Mouse (Mus musculus): ENCODE data around the gene Ddc. TPM values are rescaled to one million over a fixed set of nuclear protein-coding genes. Genes with fewer than 3 reads are reported as not detected.

The Ddc gene
- total and polyA plus RNA-seq, 3 experiments: 0.13 to 3.0 TPM; not detected in 1

DNA sequence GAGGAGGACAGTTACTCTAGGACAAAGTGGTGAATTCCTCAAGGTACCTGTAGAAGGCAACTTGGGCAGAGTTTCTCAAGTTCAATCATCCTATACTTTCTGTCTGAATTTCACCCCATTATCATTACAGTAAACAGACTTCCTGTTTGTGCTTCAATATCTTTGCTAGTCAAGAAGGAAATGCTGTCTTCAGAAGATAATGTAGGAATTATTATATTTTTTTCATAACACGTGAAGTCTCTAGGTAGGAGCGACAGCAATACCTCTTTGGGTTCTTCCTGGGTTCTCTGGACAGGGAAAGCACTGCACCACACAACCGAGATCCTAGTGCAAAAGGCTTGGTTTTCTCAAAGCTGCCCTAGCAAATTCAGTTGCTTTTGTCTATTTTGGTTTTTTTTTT, 21.6 kb downstream of the Ddc start:
- no peaks in the 10 kb centered on the region for H3K36me3 ChIP-seq (replicated peaks)
- no peak for TF ChIP-seq TAL1 (conservative IDR thresholded peaks at IDR 0.05; ENCODE audit: low read depth, low read length)
- no peak for TF ChIP-seq GATA2 (IDR thresholded peaks at IDR 0.05; ENCODE audit: borderline replicate concordance, low read depth, low read length)
- TF ChIP-seq GATA1 (IDR thresholded peaks at IDR 0.05; ENCODE audit: borderline replicate concordance, low read length): no peak
- no peak for TF ChIP-seq CTCF (IDR thresholded peaks at IDR 0.05; ENCODE audit: low read depth, low read length)
- TF ChIP-seq POLR2AphosphoS5 (IDR thresholded peaks at IDR 0.05; ENCODE audit: insufficient replicate concordance, low read depth, low read length): no peak
- DNase-seq (ENCODE audit: low spot score) (no peak), ATAC-seq (ENCODE audit: extremely low read depth, insufficient number of reproducible peaks, low FRiP score, poor library complexity, severe bottlenecking) (peak; percentile 8; the same call in 1 of the 2 replicates)
- no peaks in the 10 kb centered on the region for H3K9me3 ChIP-seq (replicated peaks)
- no peak overlapping the region for H3K4me3 ChIP-seq (ENCODE audit: low read depth, low read length)
- peaks cover 69% of the 10 kb centered on the region for H3K27me3 ChIP-seq (ENCODE audit: insufficient read depth, low read length)
- H3K4me1 ChIP-seq (ENCODE audit: insufficient read depth, low read depth, low read length): peaks cover 54% of the 10 kb centered on the region

DNA sequence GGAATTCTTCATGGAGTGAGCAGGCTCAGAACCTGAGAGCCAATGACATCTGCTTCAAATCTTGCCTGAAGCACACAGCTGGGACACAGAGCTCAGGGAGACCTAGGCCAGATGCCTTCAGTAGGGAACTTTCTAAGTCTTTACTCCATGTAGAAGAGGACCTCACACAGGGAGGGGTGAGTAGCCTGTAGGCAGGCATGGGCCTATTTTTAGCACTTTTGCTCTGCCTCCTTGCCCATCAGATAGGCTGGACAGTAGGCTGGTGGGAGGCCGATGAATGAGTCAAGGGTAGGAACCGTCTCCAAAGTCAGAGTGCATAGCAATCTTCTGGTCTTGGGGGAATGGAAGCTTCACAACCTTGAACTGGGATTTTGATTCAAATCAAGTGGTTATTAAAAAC, 22.7 kb downstream of the Ddc start:
- ATAC-seq (ENCODE audit: extremely low read depth, insufficient number of reproducible peaks, low FRiP score, poor library complexity, severe bottlenecking): no peak
- Histone ChIP-seq H3K36me3 (replicated peaks) (no peaks in the 10 kb centered on the region), H3K9me3 (replicated peaks) (no peaks in the 10 kb centered on the region), H3K27me3 (ENCODE audit: insufficient read depth, low read length) (peaks cover 68% of the 10 kb centered on the region), H3K4me1 (ENCODE audit: insufficient read depth, low read depth, low read length) (peaks cover 43% of the 10 kb centered on the region), H3K4me3 (ENCODE audit: low read depth, low read length) (no peak overlapping the region)
- TF ChIP-seq TAL1 (conservative IDR thresholded peaks at IDR 0.05; ENCODE audit: low read depth, low read length) (no peak), CTCF (IDR thresholded peaks at IDR 0.05; ENCODE audit: low read depth, low read length) (no peak), GATA2 (IDR thresholded peaks at IDR 0.05; ENCODE audit: borderline replicate concordance, low read depth, low read length) (no peak), GATA1 (IDR thresholded peaks at IDR 0.05; ENCODE audit: borderline replicate concordance, low read length) (no peak)
- no peak for DNase-seq (ENCODE audit: low spot score)

DNA sequence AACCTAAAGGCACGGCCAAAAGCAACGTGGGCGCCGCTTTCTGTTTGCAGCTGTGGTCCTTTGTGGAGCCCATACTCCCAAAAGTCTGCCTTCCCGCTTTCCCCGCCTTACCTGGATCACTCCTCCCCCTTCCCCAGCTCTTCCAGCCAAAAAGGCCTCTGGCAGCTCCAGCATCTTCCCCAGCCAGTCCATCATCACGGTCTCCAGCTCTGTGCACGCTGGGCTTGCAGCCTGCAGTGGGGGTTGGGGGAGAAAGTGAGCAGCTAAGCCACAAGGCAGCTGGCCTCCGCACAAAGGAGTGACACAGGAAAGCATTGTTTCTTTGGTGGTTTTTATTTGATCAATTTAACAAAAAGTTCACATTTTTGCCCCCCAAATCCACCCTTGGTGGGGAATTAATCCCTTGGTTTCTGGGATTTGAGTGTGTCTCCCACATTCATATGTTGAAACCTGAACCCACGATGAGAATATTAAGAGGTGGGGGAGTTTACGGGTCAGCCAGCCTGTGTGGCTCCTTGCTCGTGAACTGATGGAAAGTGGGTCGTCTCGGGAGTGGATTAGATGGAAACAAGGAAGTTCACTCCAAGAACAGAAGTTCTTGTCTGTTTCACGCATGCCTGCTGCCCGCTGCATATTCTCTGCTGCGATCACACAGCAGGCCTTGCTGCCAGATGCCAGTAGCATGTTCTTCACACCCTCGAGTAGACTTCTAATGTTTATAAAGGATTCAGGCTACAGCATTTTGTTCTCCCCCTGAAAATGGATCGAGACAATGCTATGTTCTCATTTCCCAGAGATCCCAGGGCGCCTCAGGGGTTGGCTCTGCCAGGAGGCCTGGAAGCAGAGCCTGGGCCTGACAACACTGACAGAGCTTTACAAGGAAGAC, 24.7 kb downstream of the Ddc start:
- H3K9me3 ChIP-seq (replicated peaks): no peaks in the 10 kb centered on the region
- no peaks in the 10 kb centered on the region for H3K36me3 ChIP-seq (replicated peaks)
- ATAC-seq (ENCODE audit: extremely low read depth, insufficient number of reproducible peaks, low FRiP score, poor library complexity, severe bottlenecking): no peak
- H3K27me3 ChIP-seq (ENCODE audit: insufficient read depth, low read length): peaks cover 60% of the 10 kb centered on the region
- no peak for DNase-seq (ENCODE audit: low spot score)
- no peak overlapping the region for H3K4me3 ChIP-seq (ENCODE audit: low read depth, low read length)
- peaks cover 28% of the 10 kb centered on the region for H3K4me1 ChIP-seq (ENCODE audit: insufficient read depth, low read depth, low read length)
- TF ChIP-seq CTCF (IDR thresholded peaks at IDR 0.05; ENCODE audit: low read depth, low read length) (no peak), TAL1 (conservative IDR thresholded peaks at IDR 0.05; ENCODE audit: low read depth, low read length) (no peak), POLR2AphosphoS5 (IDR thresholded peaks at IDR 0.05; ENCODE audit: insufficient replicate concordance, low read depth, low read length) (no peak), GATA1 (IDR thresholded peaks at IDR 0.05; ENCODE audit: borderline replicate concordance, low read length) (no peak), GATA2 (IDR thresholded peaks at IDR 0.05; ENCODE audit: borderline replicate concordance, low read depth, low read length) (no peak)

DNA sequence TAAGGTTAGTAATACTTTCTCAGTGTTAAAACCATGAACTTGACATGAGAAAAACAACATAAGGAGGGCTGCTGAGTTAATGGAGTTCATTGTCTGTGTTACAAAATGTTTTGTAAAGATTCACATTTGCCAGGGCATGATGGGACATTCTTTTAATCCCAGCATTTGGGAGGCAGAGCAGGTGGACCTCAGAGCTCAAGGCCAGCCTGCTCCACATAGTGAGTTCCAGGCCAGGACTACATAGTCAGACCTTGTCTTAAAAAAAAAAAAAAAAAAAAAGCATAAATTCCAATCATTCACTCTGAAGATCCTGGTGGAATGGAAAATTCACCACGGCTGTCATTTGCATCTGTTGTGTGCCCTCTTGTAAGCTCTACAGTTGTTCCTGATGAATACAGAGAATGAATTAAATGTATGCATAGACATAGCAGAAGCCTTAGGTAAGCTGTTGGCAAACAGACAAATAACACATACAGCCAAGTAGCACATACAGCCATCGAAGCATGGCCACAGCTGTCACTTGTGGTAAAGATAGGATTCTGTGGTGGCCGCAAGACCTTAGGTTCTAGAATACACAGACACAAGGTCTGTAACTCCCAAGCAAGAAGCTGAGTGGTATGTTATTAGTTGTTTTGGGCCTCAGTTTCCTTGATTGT, 25.7 kb downstream of the Ddc start:
- ATAC-seq (ENCODE audit: extremely low read depth, insufficient number of reproducible peaks, low FRiP score, poor library complexity, severe bottlenecking) (no peak), DNase-seq (ENCODE audit: low spot score) (no peak)
- H3K4me1 ChIP-seq (ENCODE audit: insufficient read depth, low read depth, low read length): peaks cover 26% of the 10 kb centered on the region
- no peaks in the 10 kb centered on the region for H3K9me3 ChIP-seq (replicated peaks)
- no peaks in the 10 kb centered on the region for H3K36me3 ChIP-seq (replicated peaks)
- H3K27me3 ChIP-seq (ENCODE audit: insufficient read depth, low read length): peaks cover 65% of the 10 kb centered on the region
- H3K4me3 ChIP-seq (ENCODE audit: low read depth, low read length): no peak overlapping the region
- TF ChIP-seq CTCF (IDR thresholded peaks at IDR 0.05; ENCODE audit: low read depth, low read length) (no peak), TAL1 (conservative IDR thresholded peaks at IDR 0.05; ENCODE audit: low read depth, low read length) (no peak), GATA1 (IDR thresholded peaks at IDR 0.05; ENCODE audit: borderline replicate concordance, low read length) (no peak), POLR2AphosphoS5 (IDR thresholded peaks at IDR 0.05; ENCODE audit: insufficient replicate concordance, low read depth, low read length) (no peak), GATA2 (IDR thresholded peaks at IDR 0.05; ENCODE audit: borderline replicate concordance, low read depth, low read length) (no peak)

DNA sequence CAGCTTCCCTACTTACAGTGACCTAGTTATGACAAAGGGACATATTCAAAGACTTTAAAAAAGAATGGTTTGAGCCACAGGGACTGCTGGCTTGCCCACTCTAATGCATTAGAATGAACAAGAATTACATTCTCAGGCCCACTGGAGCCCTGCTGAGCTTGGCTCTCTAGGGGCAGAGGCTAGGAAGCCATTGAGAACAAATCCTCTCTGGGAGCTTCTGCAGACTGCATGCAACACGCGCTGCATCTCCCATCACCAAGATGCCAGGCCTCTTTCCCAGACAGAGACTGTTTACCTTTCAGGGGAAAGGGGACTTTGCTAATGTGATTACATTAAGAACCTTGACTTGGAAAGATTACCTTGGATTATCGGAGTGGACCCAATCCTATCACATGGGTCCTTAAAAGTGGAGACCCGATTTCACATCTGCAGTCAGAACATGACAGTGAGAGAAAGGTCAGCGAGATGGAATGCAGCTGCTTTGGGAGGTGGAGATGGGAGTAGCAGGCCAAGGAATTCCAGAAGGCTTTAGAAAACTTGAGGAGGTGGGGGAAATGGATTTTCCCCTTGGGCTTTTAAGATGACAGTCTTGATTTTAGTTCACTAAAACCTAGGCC, 26.6 kb downstream of the Ddc start:
- ATAC-seq (ENCODE audit: extremely low read depth, insufficient number of reproducible peaks, low FRiP score, poor library complexity, severe bottlenecking) (no peak), DNase-seq (ENCODE audit: low spot score) (no peak)
- H3K27me3 ChIP-seq (ENCODE audit: insufficient read depth, low read length): peaks cover 63% of the 10 kb centered on the region
- no peaks in the 10 kb centered on the region for H3K36me3 ChIP-seq (replicated peaks)
- TF ChIP-seq GATA2 (IDR thresholded peaks at IDR 0.05; ENCODE audit: borderline replicate concordance, low read depth, low read length) (no peak), POLR2AphosphoS5 (IDR thresholded peaks at IDR 0.05; ENCODE audit: insufficient replicate concordance, low read depth, low read length) (no peak), CTCF (IDR thresholded peaks at IDR 0.05; ENCODE audit: low read depth, low read length) (no peak), TAL1 (conservative IDR thresholded peaks at IDR 0.05; ENCODE audit: low read depth, low read length) (no peak)
- no peak overlapping the region for H3K4me3 ChIP-seq (ENCODE audit: low read depth, low read length)
- no peaks in the 10 kb centered on the region for H3K9me3 ChIP-seq (replicated peaks)
- H3K4me1 ChIP-seq (ENCODE audit: insufficient read depth, low read depth, low read length): peaks cover 20% of the 10 kb centered on the region

DNA sequence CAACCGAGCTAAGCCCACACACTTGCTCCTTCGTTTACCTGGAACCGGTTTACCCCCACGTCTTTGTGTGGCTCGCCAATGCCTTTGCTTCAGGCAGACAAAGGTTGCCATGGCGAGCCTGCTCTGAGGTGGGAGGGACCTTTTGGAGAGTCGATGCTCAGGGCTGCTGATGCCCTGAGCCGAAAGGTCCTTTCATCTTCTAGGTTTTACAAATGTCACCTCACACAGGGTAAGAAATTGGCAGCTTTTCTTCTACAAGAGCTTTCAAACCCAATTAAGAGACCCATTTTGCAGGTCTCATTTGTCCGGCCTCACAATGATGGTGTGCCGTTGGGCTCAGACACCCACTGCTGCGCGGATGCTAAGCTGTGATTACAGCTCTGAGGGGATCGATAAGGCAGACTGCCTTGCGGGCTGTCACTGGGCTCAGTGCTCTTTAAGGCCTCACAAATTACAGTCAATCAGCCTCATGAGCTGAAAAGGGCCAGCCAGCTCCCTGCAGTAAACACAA, 29.9 kb downstream of the Ddc start:
- peaks cover 12% of the 10 kb centered on the region for H3K4me1 ChIP-seq (ENCODE audit: insufficient read depth, low read depth, low read length)
- H3K36me3 ChIP-seq (replicated peaks): no peaks in the 10 kb centered on the region
- no peak for DNase-seq (ENCODE audit: low spot score)
- no peak overlapping the region; the same call in 1 of the 2 replicates for H3K4me3 ChIP-seq (ENCODE audit: low read depth, low read length)
- H3K9me3 ChIP-seq (replicated peaks): no peaks in the 10 kb centered on the region
- ATAC-seq (ENCODE audit: extremely low read depth, insufficient number of reproducible peaks, low FRiP score, poor library complexity, severe bottlenecking): no peak
- H3K27me3 ChIP-seq (ENCODE audit: insufficient read depth, low read length): peaks cover 61% of the 10 kb centered on the region
- TF ChIP-seq POLR2AphosphoS5 (IDR thresholded peaks at IDR 0.05; ENCODE audit: insufficient replicate concordance, low read depth, low read length) (no peak), CTCF (IDR thresholded peaks at IDR 0.05; ENCODE audit: low read depth, low read length) (no peak), GATA2 (IDR thresholded peaks at IDR 0.05; ENCODE audit: borderline replicate concordance, low read depth, low read length) (no peak), GATA1 (IDR thresholded peaks at IDR 0.05; ENCODE audit: borderline replicate concordance, low read length) (no peak), TAL1 (conservative IDR thresholded peaks at IDR 0.05; ENCODE audit: low read depth, low read length) (no peak)
